Mouse (Mus musculus) spleen, postnatal 14 days (tissue): ENCODE measurements around the gene Ankrd24.
"Not testable (repeated sequence)": the region's sequence is repeated elsewhere in the genome, so short reads cannot be mapped to it uniquely, and the experiment has no call there.

Experiments used
- DNase-seq, 2 experiments: peaks; one replicate each; pipeline ENCODE4 v3.0.0; 2021 to 2022; ENCODE audit warnings: low spot score in 2 of 2

Gene Ankrd24

GRCm38 (mm10) chr10:81605666-81605973 is 22.7 kb upstream of the Ankrd24 start:
- no peak for DNase-seq

- DNase-seq: peak; percentile 77 to 84
Observed at GRCm38 (mm10) chr10:81605974-81606751, 22.2 kb upstream of the Ankrd24 start, which contains the start of gene BC025920. TSS of gene BC025920 (plus strand) at chr10:81606270.

DNA sequence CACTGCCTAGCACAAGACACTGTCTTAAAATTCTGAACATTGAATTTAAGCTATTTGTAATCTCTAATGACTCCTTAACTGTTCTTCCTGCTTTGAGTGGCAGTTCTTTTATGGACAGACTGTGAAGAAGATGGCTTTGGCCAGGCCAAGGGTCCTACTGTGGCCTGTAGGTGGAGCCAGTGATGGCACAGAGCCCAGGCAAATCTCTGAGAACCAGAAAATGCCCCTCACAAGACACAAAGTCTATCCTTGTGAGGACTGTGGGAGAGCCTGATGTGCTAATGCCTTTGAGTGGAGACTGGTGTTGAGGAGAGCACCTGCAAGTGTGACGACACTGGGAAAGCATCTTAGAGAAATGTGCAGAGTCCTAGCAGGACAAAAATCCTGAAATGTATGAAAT is 20.0 kb upstream of the Ankrd24 start:
- DNase-seq: no peak

GRCm38 (mm10) chr10:81612779-81613178 is 15.6 kb upstream of the Ankrd24 start:
- no peak for DNase-seq

GRCm38 (mm10) chr10:81615486-81615885 is 12.9 kb upstream of the Ankrd24 start:
- no peak for DNase-seq

DNA sequence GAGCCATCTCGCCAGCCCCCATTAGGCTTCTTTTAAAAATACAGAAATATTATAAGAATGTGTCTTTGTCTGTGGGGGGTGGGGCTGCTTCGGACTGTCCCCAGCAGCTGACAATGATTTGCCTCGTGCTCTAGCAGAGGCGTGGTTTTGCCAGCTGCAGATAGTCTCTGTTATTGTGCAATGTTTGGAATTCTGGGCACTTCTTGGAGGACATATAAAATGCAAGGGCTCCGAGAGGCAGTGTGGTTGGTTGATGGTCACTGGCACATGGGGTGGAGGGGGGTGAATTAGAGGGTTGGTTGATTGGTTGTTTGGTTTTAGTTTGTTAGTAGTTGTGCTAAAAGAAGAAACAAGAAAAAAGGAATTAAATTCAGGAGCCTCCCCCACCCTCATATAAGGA is 8.4 kb upstream of the Ankrd24 start:
- no peak for DNase-seq

- no peak for DNase-seq
Observed at GRCm38 (mm10) chr10:81620786-81621185, 7.6 kb upstream of the Ankrd24 start.

GRCm38 (mm10) chr10:81623441-81623840 is 4.9 kb upstream of the Ankrd24 start:
- no peak for DNase-seq

DNA sequence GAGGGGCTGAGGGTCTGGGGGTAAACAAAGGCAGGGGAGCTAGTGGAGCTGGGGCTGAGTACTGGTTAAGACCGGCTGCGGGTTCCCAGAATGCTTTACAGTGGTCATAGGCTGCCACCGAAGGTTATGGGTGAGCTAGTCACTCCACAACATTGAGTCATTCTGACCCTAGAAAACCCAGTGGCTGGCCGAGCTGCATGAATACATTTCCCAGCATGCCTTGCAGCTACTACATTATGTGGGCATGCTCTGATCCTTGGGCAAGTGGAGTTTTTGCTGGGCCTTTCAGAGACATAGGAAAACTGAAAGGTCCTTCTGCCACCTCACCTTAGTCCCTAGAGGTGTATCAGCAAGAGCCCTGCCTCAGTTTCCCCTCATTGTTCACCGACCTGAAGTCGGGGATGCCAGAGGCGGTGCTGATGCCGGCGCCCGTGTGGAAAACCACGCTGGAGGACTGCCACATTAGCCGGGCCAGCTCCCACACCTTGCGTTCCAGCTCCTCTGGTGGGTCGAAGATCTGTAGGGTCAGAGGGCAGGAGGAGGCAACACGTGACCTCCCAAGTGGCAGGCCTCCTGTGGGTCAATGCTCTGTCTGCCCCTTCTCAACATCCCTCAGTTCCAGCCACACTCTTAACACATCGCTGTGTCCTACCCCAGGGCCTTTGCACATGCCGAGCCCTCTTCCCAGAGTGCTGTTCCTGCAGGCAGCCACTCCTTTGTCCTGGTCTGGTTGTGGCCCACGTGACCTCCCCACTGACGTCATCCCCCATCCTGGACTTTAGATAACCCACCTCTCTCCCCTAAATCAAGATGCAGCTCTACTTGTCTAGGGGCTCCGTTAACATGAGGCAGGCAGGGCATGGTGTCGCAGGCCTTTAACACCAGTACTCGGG is 2.0 kb upstream of the Ankrd24 start:
- no peak for DNase-seq

- DNase-seq: peak; percentile 77 to 81
Observed at GRCm38 (mm10) chr10:81626994-81627835, 1.1 kb upstream of the Ankrd24 start, which contains the start of gene Sirt6. TSS of gene Sirt6 (minus strand) at chr10:81627797.

GRCm38 (mm10) chr10:81627836-81628220 is 512 bp upstream of the Ankrd24 start:
- no peak for DNase-seq

DNA sequence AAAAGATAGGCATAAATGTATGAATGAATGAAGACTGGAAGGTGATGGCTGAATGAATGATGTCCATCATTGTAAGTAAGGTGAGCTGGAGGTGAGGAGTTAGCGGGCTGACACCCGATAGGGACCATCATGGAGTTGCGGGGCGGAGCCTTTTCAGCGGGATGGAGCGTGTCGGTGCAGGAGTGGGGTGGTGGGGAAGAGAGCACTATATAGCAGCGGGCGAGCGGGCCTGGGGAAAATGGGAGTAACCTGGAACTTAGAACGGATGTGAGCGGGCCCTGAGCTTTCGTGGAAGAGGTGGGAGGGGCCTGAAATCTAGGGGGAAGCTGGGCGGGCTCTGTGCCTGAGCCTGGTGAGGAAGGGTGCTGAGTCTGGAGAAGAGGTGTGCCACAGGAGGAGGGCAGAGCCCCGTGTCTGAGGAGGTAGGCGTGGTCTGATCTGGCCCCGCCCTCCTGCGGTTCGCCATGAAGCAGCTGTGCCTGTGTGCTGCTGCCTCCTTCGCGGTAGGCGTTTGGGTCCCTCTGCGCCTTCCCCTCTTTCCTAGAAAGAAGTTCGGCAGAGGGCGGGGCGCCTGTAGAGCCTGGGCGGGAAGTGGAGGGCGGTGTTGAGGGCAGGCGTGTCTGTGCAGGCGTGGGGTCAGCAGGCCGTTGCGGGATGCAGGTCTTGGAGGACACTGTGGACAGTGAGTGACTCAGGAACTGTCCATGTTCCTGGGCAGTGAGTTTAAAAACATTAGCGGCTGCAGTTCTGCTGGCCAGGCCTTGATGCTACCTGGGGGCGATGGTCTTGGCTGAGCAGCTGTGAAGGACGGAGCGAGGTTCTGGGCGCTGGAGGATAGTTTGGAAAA is 5.1 kb downstream of the Ankrd24 start:
- peak; percentile 70 to 75 for DNase-seq

GRCm38 (mm10) chr10:81636338-81636737 is 8.0 kb downstream of the Ankrd24 start:
- DNase-seq: no peak

DNA sequence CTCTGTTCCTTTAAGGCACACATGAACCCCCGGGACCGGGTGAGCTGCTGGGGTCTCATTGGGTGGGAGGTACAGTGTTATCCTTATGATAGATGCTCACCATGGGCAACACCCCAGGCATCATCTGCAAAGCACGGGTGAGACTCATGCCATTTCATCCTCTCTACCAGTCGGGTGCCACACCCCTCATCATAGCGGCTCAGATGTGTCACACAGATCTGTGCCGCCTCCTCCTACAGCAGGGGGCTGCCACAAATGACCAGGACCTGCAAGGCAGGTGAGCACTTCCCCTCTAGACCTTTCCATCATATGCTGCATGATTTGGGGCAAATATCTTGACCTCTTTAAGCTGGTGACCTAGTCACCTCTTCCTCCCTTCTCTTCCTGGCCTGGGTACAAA is 9.8 kb downstream of the Ankrd24 start:
- peak in 1 of 2 experiments; percentile 5 for DNase-seq

DNA sequence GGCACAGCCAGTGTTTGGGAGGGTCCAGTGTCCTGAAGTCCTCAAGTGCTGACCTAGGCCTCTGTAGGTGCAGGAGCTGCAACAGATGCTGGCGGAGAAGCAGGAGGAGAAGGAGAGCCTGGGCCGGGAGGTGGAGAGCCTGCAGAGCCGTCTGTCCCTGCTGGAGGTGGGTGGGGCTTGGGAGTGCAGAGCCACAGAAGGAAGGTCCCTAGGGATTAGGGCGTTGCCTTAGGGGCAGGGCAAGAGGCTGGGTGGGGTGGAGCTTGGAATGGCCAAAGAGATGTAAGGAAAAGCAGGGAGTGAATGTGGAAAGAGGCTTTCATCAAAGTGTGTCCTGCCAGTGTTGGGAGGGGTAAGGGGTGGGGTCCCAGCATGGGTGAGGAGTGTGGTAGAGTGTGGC is 12.5 kb downstream of the Ankrd24 start:
- DNase-seq: not testable (repeated sequence)

DNA sequence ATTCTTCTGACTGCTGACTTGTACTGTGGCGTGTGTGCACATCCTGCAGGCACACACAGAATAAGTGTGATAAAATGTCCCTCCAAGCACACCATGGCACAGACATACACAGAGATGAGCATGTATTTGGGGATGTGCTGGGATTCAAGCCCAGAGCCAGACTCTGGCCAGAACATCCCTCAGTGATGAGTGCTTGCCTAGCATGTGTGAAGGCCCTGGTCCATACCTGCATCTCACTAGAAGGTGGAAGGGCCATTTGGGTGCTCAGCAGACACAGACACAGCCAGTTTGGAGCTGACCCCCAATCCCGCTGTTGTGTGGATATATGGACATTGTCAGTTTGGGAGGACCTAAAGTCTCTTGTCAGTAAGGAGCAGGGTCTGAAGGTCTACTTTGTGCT is 13.2 kb downstream of the Ankrd24 start:
- no peak for DNase-seq

GRCm38 (mm10) chr10:81641978-81642647 is 13.8 kb downstream of the Ankrd24 start:
- no peak for DNase-seq

DNA sequence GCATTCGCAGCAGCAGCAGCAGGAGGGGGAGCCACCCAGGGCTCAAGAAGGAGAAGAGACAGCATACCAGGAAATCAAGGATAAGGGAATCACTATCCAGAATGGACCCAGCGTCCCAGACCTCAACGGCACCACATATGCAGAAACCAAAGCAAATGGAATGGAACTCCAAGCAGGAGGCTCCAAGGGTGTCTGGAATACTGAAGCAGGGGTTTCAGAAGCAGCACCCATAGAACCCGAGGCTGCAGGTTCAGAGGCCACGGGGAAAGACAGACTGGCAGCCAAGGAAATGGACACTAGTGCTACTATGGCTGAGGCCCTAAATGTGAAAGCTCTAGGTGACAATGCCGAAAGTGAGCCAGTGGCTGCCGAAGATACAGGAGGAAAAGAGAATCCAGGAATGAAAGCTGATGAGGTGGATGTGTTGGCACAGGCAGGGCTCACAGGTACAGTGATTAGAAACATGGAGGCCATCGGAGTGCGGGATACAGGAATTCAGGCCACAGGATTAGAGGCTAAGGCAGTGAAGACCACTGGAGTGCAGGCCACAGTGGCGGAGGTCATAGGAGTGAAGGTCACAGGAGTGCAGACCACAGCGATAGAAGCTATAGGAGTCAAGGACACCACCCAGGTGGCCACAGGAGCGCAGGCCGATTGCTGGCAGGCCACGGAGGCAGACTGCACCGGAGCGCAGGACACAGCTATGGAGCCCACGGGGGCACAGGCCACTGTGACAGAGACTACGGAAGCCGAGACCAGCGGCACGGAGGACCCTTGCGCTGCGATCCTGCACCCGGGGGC is 14.5 kb downstream of the Ankrd24 start:
- no peak for DNase-seq

- peak; percentile 84 to 91 for DNase-seq
Observed at GRCm38 (mm10) chr10:81643449-81644055, 15.2 kb downstream of the Ankrd24 start.
